Mouse (Mus musculus): ENCODE results near the gene Dnah6.

Dnah6 gene

GRCm38 (mm10) chr6:73143403-73143802 is 78.0 kb downstream of the Dnah6 start:
- DNase-seq (ENCODE audit: low spot score): no peak

- DNase-seq (ENCODE audit: low spot score): no peak
Observed at GRCm38 (mm10) chr6:73142776-73143175, 78.7 kb downstream of the Dnah6 start.

- no peak for DNase-seq (ENCODE audit: low spot score)
Observed at GRCm38 (mm10) chr6:73140836-73141235, 80.6 kb downstream of the Dnah6 start.

GRCm38 (mm10) chr6:73132784-73133183 is 88.7 kb downstream of the Dnah6 start:
- no peak for DNase-seq (ENCODE audit: low spot score)

- no peak for DNase-seq (ENCODE audit: low spot score)
Observed at GRCm38 (mm10) chr6:73127594-73127993, 93.9 kb downstream of the Dnah6 start.

GRCm38 (mm10) chr6:73120348-73120747 is 101.1 kb downstream of the Dnah6 start:
- no peak for DNase-seq (ENCODE audit: low spot score)

GRCm38 (mm10) chr6:73113898-73114297 is 107.6 kb downstream of the Dnah6 start:
- no peak for DNase-seq (ENCODE audit: low spot score)

- no peak for DNase-seq (ENCODE audit: low spot score)
Observed at GRCm38 (mm10) chr6:73113365-73113764, 108.1 kb downstream of the Dnah6 start.

- DNase-seq (ENCODE audit: low spot score): no peak
Observed at GRCm38 (mm10) chr6:73093133-73093532, 128.3 kb downstream of the Dnah6 start.

GRCm38 (mm10) chr6:73090836-73091235 is 130.6 kb downstream of the Dnah6 start:
- no peak for DNase-seq (ENCODE audit: low spot score)

- DNase-seq (ENCODE audit: low spot score): no peak
Observed at GRCm38 (mm10) chr6:73082571-73082970, 138.9 kb downstream of the Dnah6 start.

- DNase-seq (ENCODE audit: low spot score): no peak
Observed at GRCm38 (mm10) chr6:73072093-73072786, 149.2 kb downstream of the Dnah6 start.

GRCm38 (mm10) chr6:73071214-73071613 is 150.2 kb downstream of the Dnah6 start:
- DNase-seq (ENCODE audit: low spot score): no peak

GRCm38 (mm10) chr6:73070663-73071062 is 150.8 kb downstream of the Dnah6 start:
- no peak for DNase-seq (ENCODE audit: low spot score)

- no peak for DNase-seq (ENCODE audit: low spot score)
Observed at GRCm38 (mm10) chr6:73064551-73064950, 156.9 kb downstream of the Dnah6 start.

GRCm38 (mm10) chr6:73059596-73060121 is 161.8 kb downstream of the Dnah6 start:
- DNase-seq (ENCODE audit: low spot score): no peak

GRCm38 (mm10) chr6:73059162-73059561 is 162.3 kb downstream of the Dnah6 start:
- no peak for DNase-seq (ENCODE audit: low spot score)

GRCm38 (mm10) chr6:73055347-73055746 is 166.1 kb downstream of the Dnah6 start:
- no peak for DNase-seq (ENCODE audit: low spot score)

GRCm38 (mm10) chr6:73054807-73055206 is 166.6 kb downstream of the Dnah6 start:
- no peak for DNase-seq (ENCODE audit: low spot score)

- no peak for DNase-seq (ENCODE audit: low spot score)
Observed at GRCm38 (mm10) chr6:73053526-73053925, 167.9 kb downstream of the Dnah6 start.

- no peak for DNase-seq (ENCODE audit: low spot score)
Observed at GRCm38 (mm10) chr6:73047259-73047658, 174.2 kb downstream of the Dnah6 start.

GRCm38 (mm10) chr6:73045944-73046343 is 175.5 kb downstream of the Dnah6 start:
- DNase-seq (ENCODE audit: low spot score): no peak

- DNase-seq (ENCODE audit: low spot score): no peak
Observed at GRCm38 (mm10) chr6:73042278-73042677, 179.2 kb downstream of the Dnah6 start.

- DNase-seq (ENCODE audit: low spot score): no peak
Observed at GRCm38 (mm10) chr6:73038291-73038690, 183.2 kb downstream of the Dnah6 start.
